Mouse (Mus musculus) embryonic facial prominence, embryonic 15.5 days (tissue): ENCODE data around the gene Sox9. TPM values are rescaled to one million over a fixed set of nuclear protein-coding genes. Genes with fewer than 3 reads are reported as not detected.

Experiments used
- ATAC-seq: fragments of 200-750 bp; cut with Nextera tagmentation; 2 replicates; pipeline ENCODE4 v1.8.0; 2017; ENCODE audit warnings: low read depth, moderate TSS enrichment; ENCODE audit not compliant: insufficient number of reproducible peaks, low FRiP score, low TSS enrichment
- H3K27ac ChIP-seq: fragments of 300-500 bp; sonication (generic); replicated peaks from 2 replicates; pipeline ENCODE4 v1.5.1; 2015; ENCODE audit warnings: mild to moderate bottlenecking, inconsistent platforms
- H3K27me3 ChIP-seq: fragments of 300-500 bp; sonication (generic); 2 replicates; pipeline ENCODE4 v1.6.1; 2015; ENCODE audit warnings: inconsistent platforms
- H3K36me3 ChIP-seq: fragments of 300-500 bp; sonication (generic); 2 replicates; pipeline ENCODE4 v1.6.1; 2015; ENCODE audit warnings: mild to moderate bottlenecking, inconsistent platforms
- H3K4me1 ChIP-seq: fragments of 300-500 bp; sonication (generic); 2 replicates; pipeline ENCODE4 v1.6.1; 2015; ENCODE audit warnings: inconsistent platforms
- H3K4me2 ChIP-seq: fragments of 300-500 bp; sonication (generic); replicated peaks from 2 replicates; pipeline ENCODE4 v1.6.1; 2015; ENCODE audit warnings: mild to moderate bottlenecking, inconsistent platforms
- H3K4me3 ChIP-seq: fragments of 300-500 bp; sonication (generic); replicated peaks from 2 replicates; pipeline ENCODE4 v1.5.1; 2015; ENCODE audit warnings: mild to moderate bottlenecking, inconsistent platforms
- H3K9ac ChIP-seq: fragments of 300-500 bp; sonication (generic); 2 replicates; pipeline ENCODE4 v1.6.1; 2015; ENCODE audit warnings: inconsistent platforms
- H3K9me3 ChIP-seq: fragments of 300-500 bp; sonication (generic); replicated peaks from 2 replicates; pipeline ENCODE4 v1.6.1; 2016; ENCODE audit warnings: inconsistent platforms
- WGBS: fragments of 180-500 bp; shearing (Covaris S2); methylation state at CpG from one replicate; pipeline ENCODE4 v1.1.7; 2015; 5-methylcytosine and 5-hydroxymethylcytosine counted together
- polyA plus RNA-seq: library from polyadenylated mRNA; unstranded; fragments of >200 nt; fragmentation: Nextera tagmentation; extraction: Ambion mirVana; gene quantifications from 2 replicates; pipeline ENCODE4 v1.2.1, GENCODE M21; 2015

Sox9 gene
- polyA plus RNA-seq: 45.3 and 60.0 TPM in 2 replicates

GRCm38 (mm10) chr11:112781994-112782356, at the start of gene Sox9:
Gene Sox9 (plus strand): TSS chr11:112782224.
- ATAC-seq: peak; percentile 89
- Histone ChIP-seq H3K27ac (peak within 1 kb of the TSS; percentile 94), H3K4me3 (peak within 1 kb of the TSS; percentile 64), H3K4me2 (peak within 1 kb of the TSS; percentile 91), H3K9ac (peak within 1 kb of the TSS; percentile 60), H3K4me1 (peaks cover 51% of the 10 kb centered on the region), H3K36me3 (no peaks in the 10 kb centered on the region), H3K9me3 (no peaks in the 10 kb centered on the region), H3K27me3 (peaks cover 37% of the 10 kb centered on the region)
- WGBS: under 1% methylated on average over 15 of the region's 15 CpGs

GRCm38 (mm10) chr11:112732401-112732800, 49.6 kb upstream of the Sox9 start:
- Histone ChIP-seq H3K36me3 (no peaks in the 10 kb centered on the region), H3K27me3 (no peaks in the 10 kb centered on the region), H3K4me1 (0 out of 2 replicates have a peak, but pooled peaks cover 3% of the 10 kb centered on the region), H3K9me3 (no peaks in the 10 kb centered on the region), H3K4me3 (no peak overlapping the region), H3K4me2 (no peak overlapping the region), H3K27ac (no peak overlapping the region), H3K9ac (no peak overlapping the region)
- no peak for ATAC-seq
- WGBS: 43% methylated on average over 7 of the region's 7 CpGs

DNA sequence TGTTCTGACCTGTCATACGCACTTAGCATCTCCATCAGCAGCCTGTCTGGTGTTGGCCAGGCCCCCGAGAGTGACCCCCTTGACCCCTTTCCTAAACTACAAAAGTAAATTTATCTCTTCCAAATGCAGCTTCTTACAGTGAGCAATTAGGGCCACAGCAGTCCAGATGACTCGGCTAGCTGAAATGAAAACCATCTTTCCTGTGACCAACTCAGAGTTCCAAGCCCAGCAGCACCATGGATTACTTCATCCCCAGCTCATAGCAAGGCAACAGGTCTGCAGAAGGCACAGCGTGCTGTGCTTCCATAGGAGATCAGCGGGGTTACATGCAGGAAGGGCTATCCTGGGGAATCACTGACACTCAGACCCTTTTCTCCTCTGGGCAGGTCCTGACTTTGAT, 45.0 kb upstream of the Sox9 start:
- Histone ChIP-seq H3K9ac (no peak overlapping the region), H3K27me3 (no peaks in the 10 kb centered on the region), H3K27ac (no peak overlapping the region), H3K4me2 (no peak overlapping the region), H3K4me1 (0 out of 2 replicates have a peak, but pooled peaks cover 3% of the 10 kb centered on the region), H3K9me3 (no peaks in the 10 kb centered on the region), H3K36me3 (no peaks in the 10 kb centered on the region), H3K4me3 (no peak overlapping the region)
- WGBS: 43% methylated on average over 5 of the region's 5 CpGs
- ATAC-seq: no peak

DNA sequence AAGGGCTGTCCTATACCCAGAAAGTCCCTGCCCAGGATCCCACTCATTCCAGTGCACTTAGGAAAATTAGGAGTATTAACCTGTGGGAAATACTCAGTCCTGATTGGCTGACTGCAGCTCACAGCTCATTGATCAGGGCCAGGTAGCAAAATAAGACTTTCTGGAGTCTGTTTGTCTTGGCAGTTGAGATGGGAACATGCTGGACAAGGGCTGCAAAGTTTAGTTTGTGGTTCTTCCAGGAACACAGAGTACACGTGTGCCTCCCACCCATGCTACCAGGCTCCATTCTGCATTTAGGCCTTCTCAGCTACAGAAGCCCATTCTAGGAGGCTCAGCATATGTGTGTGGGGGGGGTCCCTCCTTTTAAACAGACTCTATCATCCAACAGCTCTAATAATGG, 42.3 kb upstream of the Sox9 start:
- no peak overlapping the region for H3K9ac ChIP-seq
- H3K4me3 ChIP-seq: no peak overlapping the region
- no peaks in the 10 kb centered on the region for H3K27me3 ChIP-seq
- no peak overlapping the region for H3K4me2 ChIP-seq
- ATAC-seq: no peak
- 75% methylated on average over 1 of the region's 1 CpGs for WGBS
- H3K9me3 ChIP-seq: no peaks in the 10 kb centered on the region
- no peak overlapping the region for H3K27ac ChIP-seq
- no peaks in the 10 kb centered on the region for H3K36me3 ChIP-seq
- no peaks in the 10 kb centered on the region for H3K4me1 ChIP-seq

GRCm38 (mm10) chr11:112756516-112756915, 25.5 kb upstream of the Sox9 start:
- Histone ChIP-seq H3K4me3 (no peak overlapping the region), H3K27ac (no peak overlapping the region), H3K36me3 (no peaks in the 10 kb centered on the region), H3K9me3 (no peaks in the 10 kb centered on the region), H3K27me3 (no peaks in the 10 kb centered on the region), H3K4me2 (no peak overlapping the region), H3K9ac (no peak overlapping the region), H3K4me1 (no peaks in the 10 kb centered on the region)
- 32% methylated on average over 4 of the region's 4 CpGs for WGBS
- no peak for ATAC-seq

GRCm38 (mm10) chr11:112758056-112758455, 24.0 kb upstream of the Sox9 start:
- no peak overlapping the region for H3K9ac ChIP-seq
- no peak overlapping the region for H3K27ac ChIP-seq
- no peaks in the 10 kb centered on the region for H3K27me3 ChIP-seq
- no peaks in the 10 kb centered on the region for H3K9me3 ChIP-seq
- no peaks in the 10 kb centered on the region for H3K36me3 ChIP-seq
- ATAC-seq: no peak
- no peaks in the 10 kb centered on the region for H3K4me1 ChIP-seq
- H3K4me2 ChIP-seq: no peak overlapping the region
- 55% methylated on average over 9 of the region's 9 CpGs for WGBS
- no peak overlapping the region for H3K4me3 ChIP-seq

DNA sequence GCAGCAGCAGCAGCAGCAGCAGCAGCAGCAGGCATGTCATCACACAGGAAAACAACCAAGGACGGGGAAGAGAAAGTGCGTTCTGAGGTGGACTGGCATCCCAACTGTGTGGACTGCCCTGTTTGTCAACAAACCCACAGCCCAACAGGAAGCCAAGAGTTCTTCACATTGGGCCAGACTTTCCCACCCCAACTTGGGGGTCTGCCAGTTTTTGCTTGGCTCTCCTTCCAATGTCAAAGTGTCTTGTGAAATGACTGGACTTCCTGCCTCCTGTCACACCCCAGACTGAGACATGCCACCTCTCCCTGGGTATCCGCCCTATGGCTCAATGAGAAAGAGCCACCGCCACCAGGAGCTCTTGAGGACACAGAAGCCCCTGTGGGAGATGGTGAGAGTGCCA, 15.1 kb upstream of the Sox9 start:
- Histone ChIP-seq H3K36me3 (no peaks in the 10 kb centered on the region), H3K4me3 (no peak overlapping the region), H3K27me3 (no peaks in the 10 kb centered on the region; the same call in 1 of the 2 replicates), H3K9me3 (no peaks in the 10 kb centered on the region), H3K27ac (no peak overlapping the region), H3K4me2 (no peak overlapping the region), H3K4me1 (no peaks in the 10 kb centered on the region), H3K9ac (no peak overlapping the region)
- ATAC-seq: no peak
- WGBS: 90% methylated on average over 4 of the region's 4 CpGs

DNA sequence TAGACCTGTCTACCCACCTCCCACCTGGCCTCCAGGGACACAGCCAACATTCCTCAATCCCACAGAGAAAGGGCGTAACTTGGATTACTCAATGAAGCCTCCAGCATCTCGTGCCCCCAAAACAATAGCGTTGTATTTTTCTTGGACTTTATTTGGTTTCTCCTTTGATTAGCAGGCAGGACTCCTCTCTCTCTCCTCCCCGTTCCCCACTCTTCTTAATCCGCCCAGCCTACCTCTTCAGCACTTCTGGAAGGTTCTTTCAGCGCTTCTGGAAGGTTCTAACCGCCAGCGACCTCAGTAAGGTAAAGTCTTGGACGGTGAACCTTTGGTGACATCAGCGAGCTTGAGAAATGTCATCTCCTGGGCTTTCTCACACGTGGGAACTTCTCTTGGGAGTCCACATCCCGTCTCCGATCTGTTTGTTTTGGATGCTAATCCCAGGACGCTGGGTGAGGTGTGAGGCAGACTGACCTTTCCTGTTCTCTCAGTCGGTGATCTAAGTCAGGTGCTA, 14.4 kb upstream of the Sox9 start:
- H3K9ac ChIP-seq: no peak overlapping the region
- 79% methylated on average over 15 of the region's 15 CpGs for WGBS
- no peaks in the 10 kb centered on the region; the same call in 1 of the 2 replicates for H3K27me3 ChIP-seq
- H3K4me1 ChIP-seq: no peaks in the 10 kb centered on the region
- no peak overlapping the region for H3K4me2 ChIP-seq
- no peak overlapping the region for H3K27ac ChIP-seq
- no peaks in the 10 kb centered on the region for H3K9me3 ChIP-seq
- H3K36me3 ChIP-seq: no peaks in the 10 kb centered on the region
- no peak for ATAC-seq
- no peak overlapping the region for H3K4me3 ChIP-seq

- no peak for ATAC-seq
Observed at GRCm38 (mm10) chr11:112772791-112773355, 9.2 kb upstream of the Sox9 start.

DNA sequence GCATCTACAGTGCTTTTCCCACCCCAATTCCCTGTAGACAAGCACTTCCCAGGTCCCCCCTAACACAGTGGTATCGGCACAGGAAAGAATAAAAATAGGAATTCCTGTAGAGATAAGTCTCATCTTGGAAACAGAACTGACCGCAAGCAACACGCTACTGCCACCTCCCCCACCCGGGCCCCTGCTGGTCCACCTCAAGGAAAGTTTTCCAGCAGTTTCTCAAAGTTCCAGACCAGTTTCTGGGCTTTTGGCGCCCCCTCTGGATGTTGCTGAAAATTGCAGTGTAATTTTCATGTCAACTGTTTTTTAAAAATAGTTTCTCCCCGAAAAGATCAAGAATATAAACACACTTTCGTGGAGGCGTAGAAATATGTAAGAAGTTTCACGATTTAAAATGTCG, 2.3 kb upstream of the Sox9 start:
- ATAC-seq: no peak
- H3K4me3 ChIP-seq: no peak overlapping the region
- H3K9ac ChIP-seq: no peak overlapping the region
- H3K4me1 ChIP-seq: peaks cover 54% of the 10 kb centered on the region
- WGBS: 2% methylated on average over 10 of the region's 10 CpGs
- peak overlapping the region; percentile 15 for H3K4me2 ChIP-seq
- H3K9me3 ChIP-seq: no peaks in the 10 kb centered on the region
- no peaks in the 10 kb centered on the region for H3K36me3 ChIP-seq
- H3K27me3 ChIP-seq: peaks cover 37% of the 10 kb centered on the region
- no peak overlapping the region for H3K27ac ChIP-seq

More at GRCm38 (mm10) chr11:112772791-112773355, 9.2 kb upstream of the Sox9 start:
- Histone ChIP-seq H3K9me3 (no peaks in the 10 kb centered on the region), H3K4me1 (peaks cover 9% of the 10 kb centered on the region; the same call in 1 of the 2 replicates), H3K4me2 (no peak overlapping the region), H3K27ac (no peak overlapping the region), H3K36me3 (no peaks in the 10 kb centered on the region), H3K4me3 (no peak overlapping the region), H3K9ac (no peak overlapping the region), H3K27me3 (peaks cover 21% of the 10 kb centered on the region)
- WGBS: 49% methylated on average over 11 of the region's 11 CpGs

DNA sequence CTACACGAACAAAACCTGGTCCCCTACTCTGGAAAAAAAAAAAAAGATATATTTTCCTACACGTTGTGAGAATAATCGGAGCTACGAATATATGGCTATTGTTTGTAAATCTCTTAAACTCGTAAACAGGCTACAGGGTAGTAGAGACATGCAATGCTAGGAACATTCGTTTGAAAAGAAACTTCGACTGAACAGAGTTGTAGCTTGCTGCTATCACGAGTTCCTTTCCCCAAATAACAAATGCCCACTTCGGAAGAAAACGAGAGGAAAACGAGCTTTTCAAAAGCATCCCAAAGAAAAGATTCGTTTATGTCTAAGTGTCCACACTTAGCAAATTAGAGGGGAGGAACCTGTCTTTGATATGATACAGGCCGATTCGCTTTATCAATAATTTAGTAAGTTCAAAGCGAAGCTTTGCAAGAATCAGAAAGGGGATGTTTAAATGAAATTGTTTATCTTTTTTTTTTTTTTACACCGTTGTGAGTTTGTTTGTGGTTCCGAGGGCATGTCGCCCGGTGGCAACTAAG, 1.6 kb upstream of the Sox9 start:
- 7% methylated on average over 19 of the region's 19 CpGs for WGBS
- Histone ChIP-seq H3K27me3 (peaks cover 42% of the 10 kb centered on the region), H3K4me3 (peak overlapping the region; percentile 64)

More for the DNA sequence above, 1.6 kb upstream of the Sox9 start:
- H3K27ac ChIP-seq: no peak overlapping the region; the same call in 1 of the 2 replicates
- H3K9ac ChIP-seq: no peak overlapping the region
- peak overlapping the region; percentile 91 for H3K4me2 ChIP-seq
- peaks cover 56% of the 10 kb centered on the region for H3K4me1 ChIP-seq
- no peak for ATAC-seq
- H3K36me3 ChIP-seq: no peaks in the 10 kb centered on the region
- no peaks in the 10 kb centered on the region for H3K9me3 ChIP-seq
